Mouse (Mus musculus) CD4-positive naive resting alpha-beta T cell, adult 76 days (primary cell): Measurements from ENCODE around the gene Cnot11. TPM values are rescaled to one million over a fixed set of nuclear protein-coding genes. Genes with fewer than 3 reads are reported as not detected.

Source experiments
- total RNA-seq: library from RNA; stranded (reverse); gene quantifications from one replicate; pipeline ENCODE4 v1.2.4, GENCODE M21; 2023

Gene Cnot11
- total RNA-seq = 31.0 TPM

DNA sequence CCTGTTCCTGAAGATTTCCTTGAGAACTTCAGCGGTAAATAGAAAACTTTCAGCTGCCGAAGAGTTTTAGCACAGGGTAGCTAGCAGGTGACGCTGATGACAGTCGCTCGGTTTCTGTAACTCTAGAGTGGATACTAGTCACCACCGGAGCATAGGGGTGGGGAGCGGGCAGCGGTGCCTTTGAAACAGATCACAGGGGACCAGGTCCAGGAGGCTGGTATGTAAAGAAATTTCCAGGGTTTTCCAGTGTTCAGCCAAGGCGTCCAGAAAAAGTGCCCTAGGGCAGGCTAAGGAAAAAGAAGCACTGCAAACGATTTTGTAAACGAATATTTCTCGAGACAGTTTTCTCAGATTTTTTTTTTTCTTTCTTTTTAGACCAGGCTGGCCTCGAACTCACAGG is at the start of gene Cnot11:
Gene Cnot11 (plus strand): TSS at position 162 of the 400 bp plus-strand sequence.

DNA sequence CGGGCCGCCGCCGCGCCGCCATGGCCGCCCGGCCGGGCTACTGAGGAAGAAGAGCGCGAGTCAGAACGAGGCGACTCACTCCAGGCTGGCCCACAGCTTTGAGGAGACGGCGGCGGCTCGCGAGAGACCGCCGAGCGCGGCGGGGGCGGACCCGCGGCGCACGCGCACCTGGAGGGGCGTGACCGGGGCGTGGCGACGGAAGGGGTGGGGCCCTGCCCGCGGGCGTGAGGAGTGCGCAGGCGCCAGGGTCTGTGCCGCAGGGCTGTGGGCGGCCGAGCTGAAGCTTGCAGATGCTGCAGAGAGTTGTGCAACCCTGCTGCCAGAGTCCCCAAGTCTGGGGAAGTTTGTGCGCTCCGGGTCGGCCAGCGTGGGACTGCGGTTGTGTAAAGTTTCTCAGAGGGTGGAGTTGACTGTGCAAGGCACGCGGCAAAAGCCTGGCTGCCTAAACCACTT is 42.5 kb downstream of the Cnot11 start, which contains the start of gene Rnf149:
Gene Rnf149 (minus strand): TSS at position 153 of the 453 bp plus-strand sequence.

Other genes with a start within 250 kb of the Cnot11 start
- 2,058 TPM for gene Rpl31, start 167.2 kb upstream of the Cnot11 start, total RNA-seq
- 3.4 TPM for gene Tbc1d8, start 56.2 kb upstream of the Cnot11 start, total RNA-seq
- gene Rnf149, start 42.4 kb downstream of the Cnot11 start, total RNA-seq = 32.3 TPM
- not detected for gene Creg2, start 116.5 kb downstream of the Cnot11 start, total RNA-seq
- gene Rfx8, start 186.0 kb downstream of the Cnot11 start, total RNA-seq = not detected